Mouse (Mus musculus) heart, embryonic 10.5 days (tissue): ENCODE results near the gene Sprr2a3. TPM values are rescaled to one million over a fixed set of nuclear protein-coding genes. Genes with fewer than 3 reads are reported as not detected.
"Not testable (repeated sequence)": the region's sequence is repeated elsewhere in the genome, so short reads cannot be mapped to it uniquely, and the experiment has no call there.

ENCODE experiments used
- DNase-seq: peaks from one replicate; pipeline ENCODE4 v3.0.0-alpha.2; 2017; ENCODE audit warnings: low spot score
- H3K27ac ChIP-seq: fragments of 300-500 bp; sonication (generic); 2 replicates; pipeline ENCODE4 v1.5.1; 2016; ENCODE audit warnings: mild to moderate bottlenecking
- H3K27me3 ChIP-seq: fragments of 300-500 bp; sonication (generic); 2 replicates; pipeline ENCODE4 v1.6.1; 2016; ENCODE audit warnings: mild to moderate bottlenecking; ENCODE audit not compliant: poor library complexity, insufficient read depth, severe bottlenecking
- H3K36me3 ChIP-seq: fragments of 300-500 bp; sonication (generic); 2 replicates; pipeline ENCODE4 v1.6.1; 2016; ENCODE audit warnings: mild to moderate bottlenecking, moderate library complexity
- H3K4me1 ChIP-seq: fragments of 300-500 bp; sonication (generic); 2 replicates; pipeline ENCODE4 v1.6.1; 2016; ENCODE audit warnings: mild to moderate bottlenecking
- H3K4me3 ChIP-seq: fragments of 300-500 bp; sonication (generic); 2 replicates; pipeline ENCODE4 v1.5.1; 2016; ENCODE audit warnings: mild to moderate bottlenecking, moderate library complexity
- H3K9me3 ChIP-seq: fragments of 300-500 bp; sonication (generic); 2 replicates; pipeline ENCODE4 v1.6.1; 2016; ENCODE audit warnings: mild to moderate bottlenecking, moderate library complexity
- WGBS: fragments of 180-500 bp; shearing (Covaris S2); methylation state at CpG from one replicate; pipeline ENCODE4 v1.1.7; 2016; 5-methylcytosine and 5-hydroxymethylcytosine counted together
- polyA plus RNA-seq: library from polyadenylated mRNA; unstranded; fragments of >200 nt; fragmentation: Nextera tagmentation; extraction: Ambion mirVana; gene quantifications from 2 replicates; pipeline ENCODE4 v1.2.1, GENCODE M21; 2016

Gene Sprr2a3
- polyA plus RNA-seq, 1 experiment from 2014 or later, result not detected

DNA sequence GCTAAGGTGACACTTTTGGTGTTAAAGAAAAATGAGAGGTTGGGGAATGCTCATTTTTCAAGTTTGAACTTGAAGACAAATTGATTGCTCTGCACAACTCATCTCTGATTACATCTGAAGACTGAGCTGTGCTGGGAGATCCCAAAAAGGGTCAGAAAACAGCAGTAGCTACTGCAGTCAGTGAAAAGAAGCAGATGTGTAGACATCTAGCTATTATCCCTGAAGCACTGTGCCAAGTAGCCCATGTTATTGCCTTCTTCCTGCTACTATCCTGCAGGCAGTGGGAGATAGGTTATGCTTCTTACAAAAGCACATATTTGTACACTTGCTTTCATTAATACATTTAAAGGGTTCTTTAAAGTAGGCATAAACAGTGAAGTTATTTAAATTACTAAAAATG lies 5.6 kb upstream of the Sprr2a3 start:
- not testable (repeated sequence) for H3K9me3 ChIP-seq, H3K4me1 ChIP-seq, DNase-seq, H3K27me3 ChIP-seq, H3K36me3 ChIP-seq, H3K4me3 ChIP-seq, H3K27ac ChIP-seq

DNA sequence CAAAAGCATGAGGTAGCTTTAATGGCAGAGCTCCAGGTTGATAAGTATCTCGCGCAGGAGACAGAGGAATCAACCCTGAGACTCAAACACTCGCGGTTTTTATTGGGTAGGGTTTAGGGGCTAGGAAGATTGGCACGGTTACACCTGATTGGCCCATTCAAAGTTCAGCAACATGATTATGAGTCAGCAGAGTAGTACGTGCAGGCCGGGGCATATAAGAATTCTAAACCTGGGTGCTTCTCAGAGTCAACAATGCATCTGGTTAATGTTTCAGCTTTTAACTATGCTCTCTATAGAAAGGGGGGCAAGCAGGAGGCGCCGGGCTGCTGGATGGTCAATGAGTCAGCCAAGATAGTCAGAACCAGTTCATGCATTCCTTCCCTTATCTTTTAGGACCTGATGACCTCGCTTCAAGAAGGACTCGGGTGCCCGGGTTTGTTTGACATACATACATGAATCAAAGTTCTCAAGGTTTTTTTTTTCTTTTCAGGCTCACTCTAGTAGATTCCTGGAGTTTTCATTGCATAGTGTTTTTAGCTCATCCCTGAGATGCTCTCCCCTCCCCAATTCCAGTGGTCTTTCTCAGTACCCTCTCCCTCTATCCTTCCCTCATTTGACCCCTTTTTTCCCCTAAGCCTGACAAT lies 4.1 kb upstream of the Sprr2a3 start:
- 25% methylated on average over 5 of the region's 12 CpGs for WGBS
- H3K4me3 ChIP-seq, result not testable (repeated sequence)

DNA sequence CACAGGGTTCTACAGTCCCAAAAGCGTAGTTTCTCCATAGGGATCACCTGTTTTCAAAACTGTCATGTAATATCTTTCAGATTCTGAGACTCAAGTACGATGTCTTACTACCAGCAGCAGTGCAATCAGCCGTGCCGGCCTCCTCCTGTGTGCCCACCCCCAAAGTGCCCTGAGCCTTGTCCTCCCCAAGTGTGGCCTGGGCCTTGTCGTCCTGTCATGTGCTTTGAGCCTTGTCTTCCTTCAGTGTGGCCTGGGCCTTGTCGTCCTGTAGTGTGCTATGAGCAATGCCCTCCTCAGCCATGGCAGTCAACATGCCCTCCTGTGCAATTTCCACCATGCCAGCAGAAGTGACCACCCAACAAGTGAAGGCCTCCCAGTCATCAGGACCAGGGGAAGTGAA lies 3.3 kb downstream of the Sprr2a3 start:
- H3K27me3 ChIP-seq, H3K36me3 ChIP-seq, H3K9me3 ChIP-seq, H3K27ac ChIP-seq, H3K4me1 ChIP-seq, DNase-seq, H3K4me3 ChIP-seq: not testable (repeated sequence)
- 67% methylated on average over 5 of the region's 6 CpGs for WGBS

More for the DNA sequence above, 4.1 kb upstream of the Sprr2a3 start:
- H3K27me3 ChIP-seq, DNase-seq, H3K36me3 ChIP-seq, H3K4me1 ChIP-seq, H3K27ac ChIP-seq, H3K9me3 ChIP-seq: not testable (repeated sequence)

DNA sequence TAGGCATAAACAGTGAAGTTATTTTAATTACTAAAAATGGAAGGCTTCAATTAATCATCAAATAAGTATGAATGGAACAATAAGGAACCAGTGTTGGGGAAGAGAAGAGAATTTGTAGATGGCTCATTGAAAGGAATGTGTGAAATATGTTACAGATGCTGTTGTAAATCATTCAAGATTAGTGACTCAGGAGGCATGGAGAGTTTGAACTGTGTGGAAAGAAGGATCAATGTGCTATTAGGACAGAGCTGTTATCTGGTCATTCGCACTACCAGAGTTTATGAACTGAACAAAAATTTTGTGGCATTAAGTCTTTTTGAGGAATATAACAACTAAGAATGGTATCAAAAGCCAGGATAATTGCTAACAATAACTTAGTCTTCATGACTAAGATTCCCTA lies 22.2 kb downstream of the Sprr2a3 start:
- Histone ChIP-seq H3K27me3 (no peaks in the 10 kb centered on the region), H3K36me3 (no peaks in the 10 kb centered on the region), H3K4me1 (no peaks in the 10 kb centered on the region), H3K9me3 (no peaks in the 10 kb centered on the region), H3K4me3 (no peak overlapping the region), H3K27ac (no peak overlapping the region)
- DNase-seq, result no peak
- 85% methylated on average over 1 of the region's 1 CpGs for WGBS

DNA sequence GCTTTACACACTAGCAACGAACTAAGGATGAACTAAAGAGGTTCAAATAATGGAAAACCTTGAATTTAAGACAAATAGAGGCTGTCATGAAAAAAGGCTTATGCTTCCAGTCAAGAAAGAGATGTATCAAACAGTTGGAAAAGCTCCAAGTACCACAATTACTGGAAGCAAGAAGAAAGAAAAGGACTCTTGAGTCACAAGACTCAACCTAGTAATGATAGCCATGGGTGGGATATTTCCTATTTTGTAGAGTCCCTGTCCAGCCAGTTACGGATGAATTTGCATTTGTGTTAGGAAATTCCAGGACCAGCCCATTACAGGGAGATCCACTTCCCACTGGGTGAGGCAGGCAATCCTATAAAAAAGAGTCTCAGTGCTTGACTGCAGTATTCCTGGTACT lies 31.1 kb downstream of the Sprr2a3 start, which contains the start of gene Sprr2b:
Gene Sprr2b, plus strand, starts transcription at position 301 of the 400 bp plus-strand sequence.
- H3K27me3 ChIP-seq, result no peaks in the 10 kb centered on the region
- DNase-seq, result no peak
- 81% methylated on average over 2 of the region's 2 CpGs for WGBS
- no peak within 1 kb of the TSS for H3K27ac ChIP-seq
- H3K9me3 ChIP-seq, result no peaks in the 10 kb centered on the region
- no peak within 1 kb of the TSS for H3K4me3 ChIP-seq
- no peaks in the 10 kb centered on the region for H3K36me3 ChIP-seq
- H3K4me1 ChIP-seq, result no peaks in the 10 kb centered on the region

DNA sequence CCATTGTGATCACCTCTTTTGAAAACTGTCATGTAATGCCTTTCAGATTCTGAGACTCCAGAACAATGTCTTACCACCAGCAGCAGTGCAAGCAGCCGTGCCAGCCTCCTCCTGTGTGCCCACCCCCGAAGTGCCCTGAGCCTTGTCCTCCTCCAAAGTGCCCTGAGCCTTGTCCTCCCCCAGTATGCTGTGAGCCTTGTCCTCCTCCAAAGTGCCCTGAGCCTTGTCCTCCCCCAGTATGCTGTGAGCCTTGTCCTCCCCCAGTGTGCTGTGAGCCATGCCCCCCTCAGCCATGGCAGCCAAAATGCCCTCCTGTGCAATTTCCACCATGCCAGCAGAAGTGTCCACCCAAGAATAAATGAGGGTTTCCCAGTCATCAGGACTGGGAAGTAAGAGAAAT lies 32.2 kb downstream of the Sprr2a3 start:
- no peak for DNase-seq
- H3K4me3 ChIP-seq, result no peak overlapping the region
- no peaks in the 10 kb centered on the region for H3K36me3 ChIP-seq
- H3K4me1 ChIP-seq, result no peaks in the 10 kb centered on the region
- 84% methylated on average over 2 of the region's 2 CpGs for WGBS
- H3K27me3 ChIP-seq, result no peaks in the 10 kb centered on the region
- H3K9me3 ChIP-seq, result no peaks in the 10 kb centered on the region
- no peak overlapping the region for H3K27ac ChIP-seq

DNA sequence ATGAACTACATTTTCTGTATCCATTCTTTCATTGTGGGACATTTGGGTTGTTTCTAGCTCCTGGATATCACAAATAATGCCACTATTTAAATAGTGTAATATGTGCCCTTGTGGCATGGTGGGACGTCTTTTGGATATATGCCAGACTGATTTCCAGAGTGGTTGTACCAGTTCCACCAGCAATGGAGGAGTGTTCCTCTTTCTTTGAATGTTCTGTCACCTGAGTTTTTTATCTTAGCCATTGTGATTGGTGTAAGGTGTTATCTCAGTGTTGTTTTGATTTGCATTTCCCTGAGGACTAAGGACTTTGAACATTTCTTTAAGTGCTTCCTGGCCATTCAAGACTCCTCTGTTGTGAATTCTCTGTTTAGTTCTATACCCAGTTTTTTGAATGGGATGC lies 51.1 kb downstream of the Sprr2a3 start:
- H3K4me1 ChIP-seq, result no peaks in the 10 kb centered on the region
- H3K9me3 ChIP-seq, result no peaks in the 10 kb centered on the region
- WGBS, result 82% methylated on average over 1 of the region's 1 CpGs
- DNase-seq, result no peak
- H3K36me3 ChIP-seq, result no peaks in the 10 kb centered on the region
- H3K27me3 ChIP-seq, result no peaks in the 10 kb centered on the region
- no peak overlapping the region for H3K4me3 ChIP-seq
- H3K27ac ChIP-seq, result no peak overlapping the region

DNA sequence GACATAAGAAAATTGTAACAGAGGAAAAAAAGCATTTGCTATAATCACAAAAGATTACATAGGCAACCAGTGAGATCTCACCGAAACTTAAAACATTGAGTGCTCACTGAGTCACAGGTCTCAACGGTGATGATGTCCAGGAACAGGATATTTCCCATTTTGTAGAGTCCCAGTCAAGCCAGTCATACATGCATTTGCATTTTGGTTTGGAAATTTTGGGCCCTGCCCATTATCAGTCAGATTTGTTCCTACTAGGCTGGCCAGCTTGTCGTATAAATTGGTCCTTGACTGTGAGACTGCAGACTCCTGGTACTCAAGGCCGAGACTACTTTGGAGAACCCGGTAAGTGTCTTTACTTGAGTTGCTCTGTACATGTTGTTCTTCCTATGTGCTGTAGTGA lies 53.6 kb downstream of the Sprr2a3 start, which contains the start of gene Sprr2d:
Gene Sprr2d, plus strand, starts transcription at position 301 of the 400 bp plus-strand sequence.
- no peak within 1 kb of the TSS for H3K27ac ChIP-seq
- H3K4me3 ChIP-seq, result no peak within 1 kb of the TSS
- no peaks in the 10 kb centered on the region for H3K27me3 ChIP-seq
- no peak for DNase-seq
- 85% methylated on average over 5 of the region's 5 CpGs for whole genome bisulfite sequencing
- no peaks in the 10 kb centered on the region for H3K9me3 ChIP-seq
- no peaks in the 10 kb centered on the region for H3K4me1 ChIP-seq
- no peaks in the 10 kb centered on the region for H3K36me3 ChIP-seq

Other genes starting within 250 kb of the Sprr2a3 start
- 0.69 and 0.83 TPM in 2 replicates for gene Lor, start 202.3 kb upstream of the Sprr2a3 start, polyA plus RNA-seq
- gene Prr9, start 161.5 kb upstream of the Sprr2a3 start, polyA plus RNA-seq, result not detected in 2 replicates
- gene Lelp1, start 142.7 kb upstream of the Sprr2a3 start, polyA plus RNA-seq, result not detected in 2 replicates
- not detected in 2 replicates for gene Sprr2a1, start 69.6 kb upstream of the Sprr2a3 start, polyA plus RNA-seq
- 0.84 and 1.4 TPM in 2 replicates for gene Sprr2a2, start 69.5 kb upstream of the Sprr2a3 start, polyA plus RNA-seq
- gene Sprr2b, start 31.2 kb downstream of the Sprr2a3 start, polyA plus RNA-seq, result 0.18 TPM in 1 of 2 replicates, not detected in the other
- not detected in 2 replicates for gene Sprr2d, start 53.7 kb downstream of the Sprr2a3 start, polyA plus RNA-seq
- gene Sprr2e, start 66.7 kb downstream of the Sprr2a3 start, polyA plus RNA-seq, result not detected in 2 replicates
- 0.24 TPM in 1 of 2 replicates, not detected in the other for gene Sprr2f, start 79.8 kb downstream of the Sprr2a3 start, polyA plus RNA-seq
- gene Sprr2h, start 100.3 kb downstream of the Sprr2a3 start, polyA plus RNA-seq, result not detected in 2 replicates
- not detected in 2 replicates for gene Sprr2i, start 122.6 kb downstream of the Sprr2a3 start, polyA plus RNA-seq
- gene Sprr2j-ps, start 132.7 kb downstream of the Sprr2a3 start, polyA plus RNA-seq, result not detected in 2 replicates
- 5.8 and 6.8 TPM in 2 replicates for gene Gm9774, start 144.0 kb downstream of the Sprr2a3 start, polyA plus RNA-seq
- not detected in 2 replicates for gene Sprr2k, start 147.2 kb downstream of the Sprr2a3 start, polyA plus RNA-seq
- gene Sprr1b, start 153.4 kb downstream of the Sprr2a3 start, polyA plus RNA-seq, result not detected in 2 replicates
- not detected in 2 replicates for gene Sprr3, start 173.3 kb downstream of the Sprr2a3 start, polyA plus RNA-seq
- gene Sprr1a, start 200.5 kb downstream of the Sprr2a3 start, polyA plus RNA-seq, result 0.37 TPM in 1 of 2 replicates, not detected in the other
- not detected in 2 replicates for gene Sprr4, start 215.1 kb downstream of the Sprr2a3 start, polyA plus RNA-seq
- gene 2310046K23Rik, start 249.1 kb downstream of the Sprr2a3 start, polyA plus RNA-seq, result not detected in 2 replicates